Mouse (Mus musculus) kidney, embryonic 15.5 days (tissue): Measurements from ENCODE around the gene 4930519P11Rik. TPM values are rescaled to one million over a fixed set of nuclear protein-coding genes. Genes with fewer than 3 reads are reported as not detected.

Source experiments
- ATAC-seq: fragments of 200-750 bp; cut with Nextera tagmentation; replicated peaks from 2 replicates; pipeline ENCODE4 v1.8.0; 2017; ENCODE audit warnings: moderate TSS enrichment; ENCODE audit not compliant: low FRiP score
- H3K27ac ChIP-seq: fragments of 300-500 bp; sonication (generic); 2 replicates; pipeline ENCODE4 v1.5.1; 2015; ENCODE audit warnings: mild to moderate bottlenecking, inconsistent platforms
- H3K27me3 ChIP-seq: fragments of 300-500 bp; sonication (generic); 2 replicates; pipeline ENCODE4 v1.6.1; 2015; ENCODE audit warnings: inconsistent platforms
- H3K36me3 ChIP-seq: fragments of 300-500 bp; sonication (generic); 2 replicates; pipeline ENCODE4 v1.6.1; 2015; ENCODE audit warnings: inconsistent platforms
- H3K4me1 ChIP-seq: fragments of 300-500 bp; sonication (generic); 2 replicates; pipeline ENCODE4 v1.6.1; 2015; ENCODE audit warnings: inconsistent platforms
- H3K4me2 ChIP-seq: fragments of 300-500 bp; sonication (generic); 2 replicates; pipeline ENCODE4 v1.6.1; 2015; ENCODE audit warnings: moderate library complexity, mild to moderate bottlenecking, inconsistent platforms
- H3K4me3 ChIP-seq: fragments of 300-500 bp; sonication (generic); replicated peaks from 2 replicates; pipeline ENCODE4 v1.5.1; 2015; ENCODE audit warnings: mild to moderate bottlenecking, inconsistent platforms
- H3K9ac ChIP-seq: fragments of 300-500 bp; sonication (generic); 2 replicates; pipeline ENCODE4 v1.6.1; 2015; ENCODE audit warnings: mild to moderate bottlenecking, inconsistent platforms
- H3K9me3 ChIP-seq: fragments of 300-500 bp; sonication (generic); replicated peaks from 2 replicates; pipeline ENCODE4 v1.6.1; 2016; ENCODE audit warnings: inconsistent platforms
- WGBS: fragments of 180-500 bp; shearing (Covaris S2); methylation state at CpG from one replicate; pipeline ENCODE4 v1.1.7; 2015; ENCODE audit warnings: mixed read lengths; 5-methylcytosine and 5-hydroxymethylcytosine counted together
- polyA plus RNA-seq: library from polyadenylated mRNA; unstranded; fragments of >200 nt; fragmentation: Nextera tagmentation; extraction: Ambion mirVana; gene quantifications from 2 replicates; pipeline ENCODE4 v1.2.1, GENCODE M21; 2015

4930519P11Rik gene
- polyA plus RNA-seq, 1 experiment from 2014 or later = not detected

- WGBS = 73% methylated on average over 6 of the region's 6 CpGs
- Histone ChIP-seq H3K9me3 (no peaks in the 10 kb centered on the region), H3K4me3 (no peak overlapping the region), H3K27me3 (no peaks in the 10 kb centered on the region), H3K27ac (no peak overlapping the region), H3K4me2 (no peak overlapping the region), H3K4me1 (peaks cover 17% of the 10 kb centered on the region), H3K9ac (no peak overlapping the region), H3K36me3 (no peaks in the 10 kb centered on the region)
- no peak for ATAC-seq
These were observed 12.7 kb downstream of the 4930519P11Rik start for GRCm38 (mm10) chr2:154600586-154600985.

GRCm38 (mm10) chr2:154597399-154597798 lies 15.8 kb downstream of the 4930519P11Rik start:
- H3K4me1 ChIP-seq = peaks cover 1% of the 10 kb centered on the region; the same call in 1 of the 2 replicates
- no peak overlapping the region for H3K4me3 ChIP-seq
- no peaks in the 10 kb centered on the region for H3K9me3 ChIP-seq
- WGBS = 85% methylated on average over 3 of the region's 3 CpGs
- H3K4me2 ChIP-seq = no peak overlapping the region
- no peaks in the 10 kb centered on the region for H3K27me3 ChIP-seq
- H3K9ac ChIP-seq = no peak overlapping the region
- ATAC-seq = no peak
- H3K27ac ChIP-seq = no peak overlapping the region
- peaks cover 26% of the 10 kb centered on the region for H3K36me3 ChIP-seq

- no peaks in the 10 kb centered on the region for H3K9me3 ChIP-seq
- WGBS = 72% methylated on average over 5 of the region's 5 CpGs
- H3K27ac ChIP-seq = no peak overlapping the region
- H3K9ac ChIP-seq = no peak overlapping the region
- no peak overlapping the region for H3K4me3 ChIP-seq
- no peak overlapping the region for H3K4me2 ChIP-seq
- no peaks in the 10 kb centered on the region for H3K4me1 ChIP-seq
- no peaks in the 10 kb centered on the region for H3K27me3 ChIP-seq
- ATAC-seq = no peak
- H3K36me3 ChIP-seq = peaks cover 26% of the 10 kb centered on the region
These were observed 17.5 kb downstream of the 4930519P11Rik start for GRCm38 (mm10) chr2:154595775-154596174.

GRCm38 (mm10) chr2:154593025-154593424 lies 20.2 kb downstream of the 4930519P11Rik start:
- H3K4me1 ChIP-seq = no peaks in the 10 kb centered on the region
- no peak overlapping the region for H3K4me3 ChIP-seq
- no peak overlapping the region for H3K27ac ChIP-seq
- no peak overlapping the region for H3K9ac ChIP-seq
- no peaks in the 10 kb centered on the region for H3K27me3 ChIP-seq
- no peak for ATAC-seq
- WGBS = 74% methylated on average over 3 of the region's 3 CpGs
- no peak overlapping the region for H3K4me2 ChIP-seq
- H3K36me3 ChIP-seq = peaks cover 26% of the 10 kb centered on the region
- no peaks in the 10 kb centered on the region for H3K9me3 ChIP-seq

- Histone ChIP-seq H3K9ac (no peak overlapping the region), H3K4me1 (no peaks in the 10 kb centered on the region), H3K4me2 (no peak overlapping the region), H3K4me3 (no peak overlapping the region), H3K36me3 (peaks cover 42% of the 10 kb centered on the region), H3K9me3 (no peaks in the 10 kb centered on the region), H3K27ac (no peak overlapping the region), H3K27me3 (no peaks in the 10 kb centered on the region)
- WGBS = 86% methylated on average over 3 of the region's 3 CpGs
- no peak for ATAC-seq
These were observed 22.0 kb downstream of the 4930519P11Rik start for GRCm38 (mm10) chr2:154591239-154591638.

- 81% methylated on average over 4 of the region's 4 CpGs for WGBS
- peaks cover 5% of the 10 kb centered on the region; the same call in 1 of the 2 replicates for H3K4me1 ChIP-seq
These were observed 24.2 kb downstream of the 4930519P11Rik start for GRCm38 (mm10) chr2:154589051-154589450.

GRCm38 (mm10) chr2:154586405-154586804 lies 26.8 kb downstream of the 4930519P11Rik start:
- ATAC-seq = no peak

More at GRCm38 (mm10) chr2:154589051-154589450, 24.2 kb downstream of the 4930519P11Rik start:
- Histone ChIP-seq H3K27me3 (no peaks in the 10 kb centered on the region), H3K9ac (no peak overlapping the region), H3K36me3 (peaks cover 33% of the 10 kb centered on the region), H3K9me3 (no peaks in the 10 kb centered on the region), H3K4me3 (no peak overlapping the region), H3K27ac (no peak overlapping the region), H3K4me2 (no peak overlapping the region)
- ATAC-seq = no peak

GRCm38 (mm10) chr2:154584931-154585601 lies 28.2 kb downstream of the 4930519P11Rik start:
- Histone ChIP-seq H3K9ac (no peak overlapping the region), H3K4me1 (peaks cover 8% of the 10 kb centered on the region; the same call in 1 of the 2 replicates), H3K27ac (no peak overlapping the region), H3K4me2 (no peak overlapping the region), H3K36me3 (peaks cover 17% of the 10 kb centered on the region), H3K9me3 (no peaks in the 10 kb centered on the region), H3K4me3 (no peak overlapping the region), H3K27me3 (no peaks in the 10 kb centered on the region)
- 62% methylated on average over 17 of the region's 17 CpGs for WGBS
- ATAC-seq = no peak

More at GRCm38 (mm10) chr2:154586405-154586804, 26.8 kb downstream of the 4930519P11Rik start:
- no peak overlapping the region for H3K4me3 ChIP-seq
- no peak overlapping the region for H3K9ac ChIP-seq
- peaks cover 17% of the 10 kb centered on the region for H3K36me3 ChIP-seq
- WGBS = 79% methylated on average over 5 of the region's 5 CpGs
- no peak overlapping the region for H3K4me2 ChIP-seq
- H3K4me1 ChIP-seq = peaks cover 8% of the 10 kb centered on the region; the same call in 1 of the 2 replicates
- no peaks in the 10 kb centered on the region for H3K27me3 ChIP-seq
- no peak overlapping the region for H3K27ac ChIP-seq
- no peaks in the 10 kb centered on the region for H3K9me3 ChIP-seq

GRCm38 (mm10) chr2:154583906-154584872 lies 29.0 kb downstream of the 4930519P11Rik start:
- no peak overlapping the region for H3K27ac ChIP-seq
- no peak for ATAC-seq
- no peak overlapping the region for H3K9ac ChIP-seq
- H3K4me3 ChIP-seq = no peak overlapping the region
- H3K4me2 ChIP-seq = no peak overlapping the region
- peaks cover 17% of the 10 kb centered on the region for H3K36me3 ChIP-seq
- no peaks in the 10 kb centered on the region for H3K27me3 ChIP-seq
- peaks cover 8% of the 10 kb centered on the region; the same call in 1 of the 2 replicates for H3K4me1 ChIP-seq
- no peaks in the 10 kb centered on the region for H3K9me3 ChIP-seq
- 65% methylated on average over 15 of the region's 15 CpGs for WGBS

- Histone ChIP-seq H3K27ac (no peak overlapping the region), H3K9ac (no peak overlapping the region), H3K4me3 (no peak overlapping the region), H3K36me3 (peaks cover 3% of the 10 kb centered on the region), H3K9me3 (no peaks in the 10 kb centered on the region), H3K4me1 (peaks cover 11% of the 10 kb centered on the region; the same call in 1 of the 2 replicates), H3K4me2 (no peak overlapping the region), H3K27me3 (no peaks in the 10 kb centered on the region)
- 94% methylated on average over 1 of the region's 1 CpGs for WGBS
- no peak for ATAC-seq
These were observed 31.8 kb downstream of the 4930519P11Rik start for GRCm38 (mm10) chr2:154581421-154581820.

GRCm38 (mm10) chr2:154580586-154580985 lies 32.7 kb downstream of the 4930519P11Rik start:
- H3K36me3 ChIP-seq = no peaks in the 10 kb centered on the region
- no peak for ATAC-seq
- no peak overlapping the region for H3K9ac ChIP-seq
- H3K4me3 ChIP-seq = no peak overlapping the region
- no peak overlapping the region for H3K4me2 ChIP-seq
- no peaks in the 10 kb centered on the region for H3K9me3 ChIP-seq
- WGBS = 79% methylated on average over 8 of the region's 8 CpGs
- H3K4me1 ChIP-seq = peaks cover 11% of the 10 kb centered on the region; the same call in 1 of the 2 replicates
- H3K27me3 ChIP-seq = no peaks in the 10 kb centered on the region
- H3K27ac ChIP-seq = no peak overlapping the region

- no peak for ATAC-seq
- Histone ChIP-seq H3K4me1 (0 out of 2 replicates have a peak, but pooled peaks cover 4% of the 10 kb centered on the region), H3K27ac (no peak overlapping the region), H3K4me3 (no peak overlapping the region), H3K36me3 (no peaks in the 10 kb centered on the region), H3K27me3 (no peaks in the 10 kb centered on the region), H3K9me3 (no peaks in the 10 kb centered on the region), H3K9ac (no peak overlapping the region), H3K4me2 (no peak overlapping the region)
- WGBS = 84% methylated on average over 6 of the region's 6 CpGs
These were observed 35.5 kb downstream of the 4930519P11Rik start for GRCm38 (mm10) chr2:154577744-154578067.
